Mouse (Mus musculus) megakaryocyte, embryonic 14.5 days (primary cell): ENCODE data around the gene Man1a. TPM values are rescaled to one million over a fixed set of nuclear protein-coding genes. Genes with fewer than 3 reads are reported as not detected.
A peak's percentile ranks its signal among the peaks of the same experiment; 100 is the strongest.

ENCODE experiments used
- H3K27me3 ChIP-seq: replicated peaks from 2 replicates; pipeline ENCODE3; 2012; ENCODE audit warnings: inconsistent platforms
- H3K36me3 ChIP-seq: replicated peaks from 2 replicates; pipeline ENCODE3; 2012; ENCODE audit warnings: low read length, inconsistent platforms, mixed read lengths
- H3K4me1 ChIP-seq: 2 replicates; pipeline ENCODE4 v1.6.1; 2012; ENCODE audit warnings: inconsistent platforms
- H3K4me3 ChIP-seq: replicated peaks from 2 replicates; pipeline ENCODE3; 2012; ENCODE audit warnings: moderate library complexity, mild to moderate bottlenecking, inconsistent platforms
- H3K9me3 ChIP-seq: 2 replicates; pipeline ENCODE4 v1.6.1; 2012; ENCODE audit warnings: inconsistent platforms
- FLI1 ChIP-seq: IDR thresholded peaks from 2 replicates; pipeline ENCODE4 v1.6.1; 2012; ENCODE audit warnings: low read length, inconsistent platforms, mixed read lengths
- GATA1 ChIP-seq: IDR thresholded peaks from 3 replicates; pipeline ENCODE4 v1.6.1; 2012; ENCODE audit warnings: mixed read lengths, low read length, inconsistent platforms, borderline replicate concordance
- polyA plus RNA-seq: library from polyadenylated mRNA; stranded (reverse); fragments of >175 nt; gene quantifications from 2 replicates; pipeline ENCODE4 v1.2.3, GENCODE M21; 2012; ENCODE audit warnings: low replicate concordance; ENCODE audit not compliant: insufficient read depth

Man1a gene
- polyA plus RNA-seq, 1 experiment: 37.5 TPM

DNA sequence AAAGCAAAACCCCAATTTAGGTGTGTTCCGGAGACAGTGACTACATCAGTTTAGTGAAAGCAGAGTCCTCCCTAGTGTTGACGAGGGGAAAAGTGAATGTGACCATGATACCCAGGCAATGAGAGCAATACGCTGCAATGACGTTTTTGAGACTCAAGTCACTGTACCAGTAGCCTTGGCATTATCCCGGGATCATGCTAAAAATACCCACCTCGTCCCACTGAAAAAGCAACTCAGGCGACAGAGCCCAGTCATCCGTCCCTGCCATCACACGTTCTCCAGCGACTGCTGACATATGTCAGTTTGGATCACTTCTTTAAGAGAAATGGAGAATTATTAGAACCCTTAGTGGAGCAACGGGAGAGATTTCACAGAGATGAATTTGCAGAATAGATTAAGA lies 13.6 kb downstream of the Man1a start:
- H3K4me1 ChIP-seq: peaks cover 55% of the 10 kb centered on the region
- no peak overlapping the region for H3K4me3 ChIP-seq
- H3K9me3 ChIP-seq: no peaks in the 10 kb centered on the region
- peaks cover 88% of the 10 kb centered on the region for H3K36me3 ChIP-seq
- no peaks in the 10 kb centered on the region for H3K27me3 ChIP-seq
- TF ChIP-seq GATA1 (no peak), FLI1 (no peak)

GRCm38 (mm10) chr10:54061159-54061558 lies 15.2 kb downstream of the Man1a start:
- H3K4me1 ChIP-seq: peaks cover 50% of the 10 kb centered on the region
- H3K9me3 ChIP-seq: no peaks in the 10 kb centered on the region
- H3K27me3 ChIP-seq: no peaks in the 10 kb centered on the region
- peak overlapping the region; percentile 34 for H3K4me3 ChIP-seq
- no peak for TF ChIP-seq GATA1
- no peak for TF ChIP-seq FLI1
- peaks cover 74% of the 10 kb centered on the region for H3K36me3 ChIP-seq

DNA sequence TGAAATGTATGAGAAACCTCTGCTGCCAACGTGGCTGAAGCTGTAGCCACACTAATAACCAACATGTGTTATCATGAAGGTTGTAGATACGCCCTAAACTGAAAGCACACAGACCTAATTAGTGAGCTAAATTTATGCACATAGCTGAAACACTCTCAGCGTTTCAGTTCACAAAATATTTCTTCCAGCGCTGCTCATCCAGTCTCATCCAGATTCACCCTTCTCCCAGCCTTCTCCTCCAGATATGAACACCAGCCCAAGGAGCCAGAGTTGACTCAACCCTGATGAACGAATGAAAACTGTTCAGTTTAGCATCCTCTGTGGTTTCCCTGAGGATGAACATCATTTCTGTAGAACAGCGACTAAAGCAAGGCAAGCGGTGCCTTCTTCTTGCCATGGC lies 15.8 kb downstream of the Man1a start:
- peaks cover 75% of the 10 kb centered on the region for H3K36me3 ChIP-seq
- TF ChIP-seq FLI1: no peak
- no peak for TF ChIP-seq GATA1

DNA sequence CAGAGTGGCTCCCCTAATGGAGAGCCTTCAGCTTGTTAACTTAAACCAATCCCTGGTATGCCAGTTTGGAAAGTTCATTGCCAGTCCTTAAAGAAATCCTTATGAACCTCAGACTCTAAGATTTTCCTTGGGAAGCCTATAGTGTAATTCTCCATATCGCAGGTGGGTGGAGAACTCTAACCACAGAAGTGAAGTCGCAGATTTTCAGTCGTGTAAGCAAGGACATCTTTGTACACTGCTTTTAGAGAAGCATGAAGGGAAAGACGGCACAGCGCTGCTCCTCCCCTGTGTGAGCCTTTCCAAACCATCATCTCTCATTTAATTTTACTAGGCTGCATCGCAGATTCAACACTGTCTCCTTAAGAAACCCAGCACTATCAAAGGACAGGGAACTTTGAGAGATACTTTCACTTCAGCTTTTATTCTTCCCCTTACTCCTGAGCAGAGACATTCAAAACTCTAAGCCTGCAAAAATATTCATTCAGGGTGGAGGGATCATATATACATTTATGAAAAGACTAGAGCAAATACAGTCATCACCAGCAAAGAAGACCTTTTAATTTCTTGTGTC lies 16.6 kb downstream of the Man1a start:
- no peak overlapping the region for H3K4me3 ChIP-seq
- H3K36me3 ChIP-seq: peaks cover 75% of the 10 kb centered on the region
- H3K4me1 ChIP-seq: peaks cover 54% of the 10 kb centered on the region
- TF ChIP-seq GATA1: no peak
- TF ChIP-seq FLI1: no peak
- no peaks in the 10 kb centered on the region for H3K9me3 ChIP-seq
- H3K27me3 ChIP-seq: no peaks in the 10 kb centered on the region

More for the DNA sequence above, 15.8 kb downstream of the Man1a start:
- Histone ChIP-seq H3K9me3 (no peaks in the 10 kb centered on the region), H3K4me1 (peaks cover 49% of the 10 kb centered on the region), H3K4me3 (no peak overlapping the region), H3K27me3 (no peaks in the 10 kb centered on the region)

DNA sequence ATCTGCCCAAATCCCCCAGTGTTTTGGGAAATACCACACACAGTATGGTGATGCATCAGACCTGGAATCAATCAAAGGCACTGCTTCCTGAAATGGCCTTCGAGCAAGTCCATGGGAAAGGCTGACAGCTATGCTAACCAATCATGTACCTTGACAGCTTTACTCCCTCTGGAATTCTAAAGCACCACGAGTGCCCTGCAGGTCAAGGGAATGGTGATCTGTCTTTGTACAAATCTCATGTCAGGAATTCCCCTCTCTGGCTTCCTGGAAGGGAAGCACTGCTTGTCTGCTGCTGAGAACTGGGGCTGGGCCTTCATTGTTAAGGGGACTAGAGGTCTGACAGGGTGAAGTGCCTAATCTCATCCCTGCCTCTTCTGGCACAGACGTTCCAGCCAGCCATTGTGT lies 17.3 kb downstream of the Man1a start:
- no peaks in the 10 kb centered on the region for H3K9me3 ChIP-seq
- H3K4me3 ChIP-seq: no peak overlapping the region
- TF ChIP-seq GATA1 (no peak), FLI1 (no peak)
- H3K4me1 ChIP-seq: peaks cover 55% of the 10 kb centered on the region
- H3K36me3 ChIP-seq: peaks cover 77% of the 10 kb centered on the region
- H3K27me3 ChIP-seq: no peaks in the 10 kb centered on the region

DNA sequence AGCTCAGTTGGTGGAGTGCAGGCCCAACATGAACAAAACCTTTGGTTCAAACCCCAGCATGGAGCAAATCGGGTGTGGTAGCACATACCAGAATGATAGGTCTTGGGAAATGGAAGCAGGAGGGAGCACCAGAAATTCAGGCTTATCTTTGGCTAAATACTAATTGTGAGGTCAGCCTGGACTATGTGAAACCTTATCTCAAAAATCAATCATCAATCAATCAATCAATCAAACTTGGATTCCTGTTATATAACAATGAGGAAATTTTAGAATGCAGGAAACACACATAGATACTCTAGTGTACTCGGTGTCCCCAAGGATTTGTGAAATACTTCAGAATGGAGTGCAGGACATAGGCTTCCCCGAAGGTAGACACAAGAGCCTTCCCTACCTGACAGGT lies 17.8 kb downstream of the Man1a start:
- no peak for TF ChIP-seq FLI1
- Histone ChIP-seq H3K36me3 (peaks cover 77% of the 10 kb centered on the region), H3K4me1 (peaks cover 54% of the 10 kb centered on the region), H3K4me3 (no peak overlapping the region), H3K27me3 (no peaks in the 10 kb centered on the region), H3K9me3 (no peaks in the 10 kb centered on the region)

- Histone ChIP-seq H3K4me3 (no peak overlapping the region), H3K4me1 (peaks cover 58% of the 10 kb centered on the region), H3K36me3 (peaks cover 76% of the 10 kb centered on the region), H3K27me3 (no peaks in the 10 kb centered on the region), H3K9me3 (no peaks in the 10 kb centered on the region)
- no peak for TF ChIP-seq FLI1
- no peak for TF ChIP-seq GATA1
These were observed 22.2 kb downstream of the Man1a start for GRCm38 (mm10) chr10:54054188-54054587.

GRCm38 (mm10) chr10:54047885-54048284 lies 28.5 kb downstream of the Man1a start:
- no peaks in the 10 kb centered on the region for H3K9me3 ChIP-seq
- H3K36me3 ChIP-seq: peaks cover 63% of the 10 kb centered on the region
- H3K4me1 ChIP-seq: peaks cover 58% of the 10 kb centered on the region
- no peaks in the 10 kb centered on the region for H3K27me3 ChIP-seq
- no peak for TF ChIP-seq GATA1
- TF ChIP-seq FLI1: no peak
- no peak overlapping the region for H3K4me3 ChIP-seq

- TF ChIP-seq FLI1: no peak
- TF ChIP-seq GATA1: no peak
- peak overlapping the region; percentile 44 for H3K4me3 ChIP-seq
- no peaks in the 10 kb centered on the region for H3K9me3 ChIP-seq
- peaks cover 70% of the 10 kb centered on the region for H3K4me1 ChIP-seq
- H3K27me3 ChIP-seq: no peaks in the 10 kb centered on the region
- peaks cover 35% of the 10 kb centered on the region for H3K36me3 ChIP-seq
These were observed 33.1 kb downstream of the Man1a start for GRCm38 (mm10) chr10:54043358-54043757.

DNA sequence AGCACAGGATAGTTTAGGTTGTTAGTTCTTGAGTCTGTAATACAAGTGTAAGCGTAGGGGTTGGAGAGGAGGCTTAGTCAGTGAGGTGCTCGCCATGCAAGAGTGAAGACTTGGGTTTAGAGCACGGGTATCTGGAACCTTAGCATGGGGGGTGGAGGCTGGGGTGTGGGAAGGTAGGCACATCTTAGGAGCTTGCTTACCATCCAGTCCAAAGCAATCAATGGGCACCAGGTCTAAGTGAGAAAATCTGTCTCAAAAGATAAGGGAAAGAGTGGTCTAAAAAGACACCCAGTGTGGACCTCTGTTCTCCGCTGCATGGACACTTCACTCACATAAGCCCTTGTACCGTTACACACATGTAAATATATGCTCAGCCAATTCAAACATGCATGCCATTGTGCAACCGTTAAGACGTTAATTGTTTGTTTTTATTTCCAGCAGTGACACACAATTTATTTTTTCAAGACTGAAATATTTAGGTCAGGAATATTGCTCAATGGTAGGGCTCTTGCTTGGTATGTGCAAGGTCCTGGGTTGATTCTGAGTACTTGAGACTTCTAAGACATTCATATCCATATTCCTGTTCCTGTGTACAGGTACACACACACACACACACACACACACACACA lies 34.1 kb downstream of the Man1a start:
- no peaks in the 10 kb centered on the region for H3K27me3 ChIP-seq
- no peak for TF ChIP-seq FLI1
- no peak for TF ChIP-seq GATA1
- H3K36me3 ChIP-seq: peaks cover 35% of the 10 kb centered on the region
- H3K4me1 ChIP-seq: peaks cover 73% of the 10 kb centered on the region
- H3K4me3 ChIP-seq: no peak overlapping the region
- H3K9me3 ChIP-seq: no peaks in the 10 kb centered on the region
